Mouse (Mus musculus) adrenal gland, adult 2 months (tissue): ENCODE measurements at regions not wholly inside any gene's neighbourhood (a gene's known extent, or its start where the extent isn't known, plus 50 kb on each side); places are given as distances from the start of the nearest gene placed in this dataset.
A peak's percentile ranks its signal among the peaks of the same experiment; 100 is the strongest.

Experiments used
- DNase-seq: peaks from one replicate; pipeline ENCODE4 v3.0.0; 2021

- no peak for DNase-seq
Measured at GRCm38 (mm10) chr6:94957172-94957668, 159.8 kb upstream of the Kbtbd8 start.

- no peak for DNase-seq
Measured at GRCm38 (mm10) chr6:94954580-94954979, 162.5 kb upstream of the Kbtbd8 start.

GRCm38 (mm10) chr6:94953658-94954057 lies 163.4 kb upstream of the Kbtbd8 start:
- no peak for DNase-seq

- DNase-seq, result no peak
Measured at GRCm38 (mm10) chr6:94951971-94952768, 164.9 kb upstream of the Kbtbd8 start.

GRCm38 (mm10) chr6:94950944-94951343 lies 166.1 kb upstream of the Kbtbd8 start:
- no peak for DNase-seq

- DNase-seq, result peak; percentile 15
Measured at GRCm38 (mm10) chr6:94950319-94950718, 166.7 kb upstream of the Kbtbd8 start.

GRCm38 (mm10) chr6:94946352-94946900 lies 170.6 kb upstream of the Kbtbd8 start:
- DNase-seq, result no peak

- DNase-seq, result no peak
Measured at GRCm38 (mm10) chr6:94945715-94946114, 171.3 kb upstream of the Kbtbd8 start.

- peak; percentile 23 for DNase-seq
Measured at GRCm38 (mm10) chr6:94944196-94944595, 172.8 kb upstream of the Kbtbd8 start.

GRCm38 (mm10) chr6:94938949-94939348 lies 178.1 kb upstream of the Kbtbd8 start:
- DNase-seq, result no peak

- DNase-seq, result no peak
Measured at GRCm38 (mm10) chr6:94936206-94936605, 180.8 kb upstream of the Kbtbd8 start.

- peak; percentile 31 for DNase-seq
Measured at GRCm38 (mm10) chr6:94935706-94936105, 181.3 kb upstream of the Kbtbd8 start.

GRCm38 (mm10) chr6:94927811-94928210 lies 189.2 kb upstream of the Kbtbd8 start:
- no peak for DNase-seq

- DNase-seq, result no peak
Measured at GRCm38 (mm10) chr6:94926652-94927211, 190.3 kb upstream of the Kbtbd8 start.

- DNase-seq, result no peak
Measured at GRCm38 (mm10) chr6:94925408-94925807, 191.6 kb upstream of the Kbtbd8 start.

GRCm38 (mm10) chr6:94924338-94925039 lies 192.6 kb upstream of the Kbtbd8 start:
- DNase-seq, result peak; percentile 34

- no peak for DNase-seq
Measured at GRCm38 (mm10) chr6:94921741-94922140, 195.3 kb upstream of the Kbtbd8 start.

GRCm38 (mm10) chr6:94920770-94921169 lies 196.3 kb upstream of the Kbtbd8 start:
- no peak for DNase-seq

- no peak for DNase-seq
Measured at GRCm38 (mm10) chr6:94919194-94919743, 197.8 kb upstream of the Kbtbd8 start.

- DNase-seq, result peak; percentile 2
Measured at GRCm38 (mm10) chr6:94915842-94916620, 201.0 kb upstream of the Kbtbd8 start.

- DNase-seq, result no peak
Measured at GRCm38 (mm10) chr6:94911836-94912235, 205.2 kb upstream of the Kbtbd8 start.
